Mouse (Mus musculus) ovary, adult 10 weeks (tissue): Measurements from ENCODE around the gene Zfp229. TPM values are rescaled to one million over a fixed set of nuclear protein-coding genes. Genes with fewer than 3 reads are reported as not detected.

Experiments used
- polyA plus RNA-seq: library from polyadenylated mRNA; stranded (reverse); fragments of 350-450 nt; fragmentation: Illumina TruSeq; extraction: RNeasy Lipid Tissue Mini Kit (QIAGEN cat#74804); gene quantifications from one replicate; pipeline ENCODE4 v1.2.3, GENCODE M21; 2014

Gene Zfp229
- 56.4 TPM for polyA plus RNA-seq

DNA sequence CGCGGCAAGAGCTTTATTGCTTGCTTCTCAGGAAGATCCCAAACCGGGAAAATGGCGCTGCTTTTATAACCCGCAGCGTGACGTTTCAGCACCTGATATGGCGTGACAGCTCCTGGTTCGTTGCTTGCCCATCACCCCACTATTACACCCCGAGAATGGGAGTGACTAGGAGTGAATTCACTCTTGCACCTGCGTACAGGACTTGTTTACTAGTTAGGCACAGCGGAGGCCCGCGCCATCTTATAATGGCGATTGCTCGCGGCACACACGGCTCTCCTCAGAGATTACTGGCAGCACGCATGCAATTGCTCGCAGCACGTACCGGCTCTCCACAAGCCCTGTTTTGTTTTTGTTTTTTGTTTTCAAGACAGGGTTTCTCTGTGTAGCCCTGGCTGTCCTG is at the start of gene Zfp229:
Gene Zfp229, plus strand, starts transcription at position 301 of the 400 bp plus-strand sequence.

GRCm38 (mm10) chr17:21691560-21691959 is 39.0 kb upstream of the Zfp229 start, which contains the start of gene Gm10226:
TSS of gene Gm10226 (plus strand) at chr17:21691860.

DNA sequence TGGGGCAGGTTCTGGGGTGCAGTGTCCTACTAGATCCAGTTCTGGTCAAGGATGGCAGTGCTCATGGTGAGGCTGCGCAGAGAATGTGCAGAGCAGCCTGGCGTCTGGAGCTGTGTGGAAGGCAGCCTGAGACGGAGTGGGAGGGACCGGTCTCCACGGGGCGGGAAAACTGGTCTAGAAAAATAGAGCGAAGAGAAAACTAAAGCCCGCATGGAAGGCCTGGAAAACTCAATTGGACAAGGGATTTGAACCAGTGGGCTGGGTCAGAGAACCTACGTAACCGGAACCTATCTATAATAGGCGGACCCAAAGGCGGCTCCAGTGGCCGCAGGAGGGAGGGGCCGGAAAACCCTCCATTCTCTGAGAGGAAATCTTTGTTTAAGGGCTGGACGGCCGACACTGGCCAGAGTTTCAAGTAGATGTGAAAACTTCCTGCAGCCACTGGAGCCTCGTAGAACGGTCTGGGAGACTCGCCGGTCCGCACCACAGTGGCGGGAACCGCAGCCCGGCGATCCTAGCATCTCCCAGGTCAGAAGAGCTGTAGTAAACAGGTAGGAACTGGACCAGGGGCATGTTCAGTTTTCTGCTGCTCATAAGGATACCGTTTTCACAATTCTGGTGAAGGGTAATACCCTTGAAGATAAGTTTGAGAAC is 23.1 kb upstream of the Zfp229 start, which contains the start of gene Zfp760:
Gene Zfp760, plus strand, starts transcription at position 399 of the 654 bp plus-strand sequence.

Other genes with a start within 250 kb of the Zfp229 start
- gene Zfp53, start 241.8 kb upstream of the Zfp229 start, polyA plus RNA-seq: 57.2 TPM
- 124 TPM for gene Zfp52, start 195.3 kb upstream of the Zfp229 start, polyA plus RNA-seq
- 30.2 TPM for gene Zfp948, start 163.8 kb upstream of the Zfp229 start, polyA plus RNA-seq
- gene Zfp983, start 80.2 kb upstream of the Zfp229 start, polyA plus RNA-seq: 35.0 TPM
- gene Gm10226, start 38.9 kb upstream of the Zfp229 start, polyA plus RNA-seq: 56.9 TPM
- 45.1 TPM for gene Zfp760, start 23.1 kb upstream of the Zfp229 start, polyA plus RNA-seq
- gene Zfp820, start 115.0 kb downstream of the Zfp229 start, polyA plus RNA-seq: 30.4 TPM
- gene Zfp995, start 179.1 kb downstream of the Zfp229 start, polyA plus RNA-seq: 40.2 TPM
- 116 TPM for gene Zfp942, start 231.7 kb downstream of the Zfp229 start, polyA plus RNA-seq
- 90.0 TPM for gene Zfp943, start 231.8 kb downstream of the Zfp229 start, polyA plus RNA-seq